In genomic region chr6:7857356-7858247, GRCm38 (mm10) we compare ENCODE assay signal across 15 mouse cellular contexts. TPM values are rescaled to one million over a fixed set of nuclear protein-coding genes. Genes with fewer than 3 reads are reported as not detected.
DNase-seq lines count a peak whose midpoint lies in the region; ATAC-seq and TF ChIP-seq lines count a peak whose summit lies in the region.
"Had no signal": no experiment of that assay in that cellular context is flagged by ENCODE, and none has a peak within 500 bp of the region (broad histone marks: within the 10 kb centered on the region; RNA-seq: fewer than 3 reads in every experiment).

No protein-coding gene starts in this region.

- TF ChIP-seq POLR2A in lung, adult 2 months (IDR thresholded peaks at IDR 0.05; ENCODE audit: borderline replicate concordance, extremely low read depth, low read depth, low read length): no peak

- no peak for TF ChIP-seq CTCF in lung, embryonic 14.5 days (IDR thresholded peaks at IDR 0.05; ENCODE audit: low read depth)
- no peak for TF ChIP-seq CTCF in lung, adult 2 months (IDR thresholded peaks at IDR 0.05; ENCODE audit: insufficient read depth, low read length)
- TF ChIP-seq CTCF in stomach, postnatal 0 days (IDR thresholded peaks at IDR 0.05; ENCODE audit: low read depth): no peak

- H3K4me2 ChIP-seq in lung, embryonic 14.5 days: no peak overlapping the region
- H3K4me2 ChIP-seq in liver, embryonic 16.5 days (ENCODE audit: low read depth, low read length): no peak overlapping the region
- H3K4me2 ChIP-seq in hindbrain, embryonic 13.5 days: no peak overlapping the region
- H3K4me2 ChIP-seq in stomach, postnatal 0 days (replicated peaks; ENCODE audit: low read depth): no peak overlapping the region
- H3K4me2 ChIP-seq: hindbrain, embryonic 15.5 days; limb, embryonic 12.5 days; midbrain, embryonic 11.5 days; stomach, embryonic 15.5 days had no signal

- no peak overlapping the region for H3K9ac ChIP-seq in lung, embryonic 14.5 days
- H3K9ac ChIP-seq in liver, embryonic 16.5 days (ENCODE audit: low read depth, low read length): 0 out of 2 replicates have a peak overlapping the region, but pooled peaks have one; percentile 28
- H3K9ac ChIP-seq in hindbrain, embryonic 13.5 days: no peak overlapping the region
- H3K9ac ChIP-seq in stomach, postnatal 0 days (ENCODE audit: low read length): no peak overlapping the region
- H3K9ac ChIP-seq: hindbrain, embryonic 15.5 days; limb, embryonic 12.5 days; stomach, embryonic 15.5 days had no signal

- no peak for TF ChIP-seq EP300 in stomach, postnatal 0 days (optimal IDR thresholded peaks at IDR 0.05)

- no peaks in the 10 kb centered on the region for H3K36me3 ChIP-seq in heart, embryonic 10.5 days
- no peaks in the 10 kb centered on the region for H3K36me3 ChIP-seq in lung, embryonic 14.5 days (ENCODE audit: insufficient read depth)
- no peaks in the 10 kb centered on the region for H3K36me3 ChIP-seq in liver, embryonic 16.5 days (ENCODE audit: control insufficient read depth, insufficient read depth)
- H3K36me3 ChIP-seq in hindbrain, embryonic 13.5 days: no peaks in the 10 kb centered on the region
- H3K36me3 ChIP-seq in stomach, postnatal 0 days (ENCODE audit: control insufficient read depth, insufficient read depth, low read length): no peaks in the 10 kb centered on the region
- H3K36me3 ChIP-seq: limb, embryonic 12.5 days; stomach, embryonic 15.5 days had no signal

- no peaks in the 10 kb centered on the region for H3K27me3 ChIP-seq in heart, embryonic 10.5 days (ENCODE audit: insufficient read depth, poor library complexity, severe bottlenecking)
- H3K27me3 ChIP-seq in lung, embryonic 14.5 days (ENCODE audit: insufficient read depth, low read length): no peaks in the 10 kb centered on the region
- H3K27me3 ChIP-seq in liver, embryonic 16.5 days (ENCODE audit: control insufficient read depth, insufficient read depth, low read depth, low read length): no peaks in the 10 kb centered on the region
- H3K27me3 ChIP-seq in hindbrain, embryonic 13.5 days: no peaks in the 10 kb centered on the region
- H3K27me3 ChIP-seq in stomach, postnatal 0 days (ENCODE audit: control insufficient read depth, insufficient read depth, low read length): no peaks in the 10 kb centered on the region
- H3K27me3 ChIP-seq: hindbrain, embryonic 15.5 days; limb, embryonic 12.5 days; stomach, embryonic 15.5 days had no signal

- DNase-seq in heart, adult 11 months: peak; percentile 92
- no peak for DNase-seq in heart, embryonic 10.5 days (ENCODE audit: low spot score)
- peak; percentile 79 for DNase-seq in lung, embryonic 14.5 days
- DNase-seq in lung, adult 2 months: no peak
- no peak for DNase-seq in stomach, postnatal 0 days (ENCODE audit: low spot score)
- DNase-seq: cerebellum, adult 11-12 months; right cerebral cortex, postnatal 25 days had no signal

- peaks cover 16% of the 10 kb centered on the region; the same call in 1 of the 2 replicates for H3K4me1 ChIP-seq in heart, embryonic 10.5 days
- peaks cover 10% of the 10 kb centered on the region for H3K4me1 ChIP-seq in lung, embryonic 14.5 days (ENCODE audit: insufficient read depth)
- peaks cover 11% of the 10 kb centered on the region for H3K4me1 ChIP-seq in lung, adult 2 months (ENCODE audit: control insufficient read depth, insufficient read depth, low read length)
- peaks cover 28% of the 10 kb centered on the region for H3K4me1 ChIP-seq in liver, embryonic 16.5 days (ENCODE audit: control insufficient read depth, low read depth, low read length)
- H3K4me1 ChIP-seq in hindbrain, embryonic 13.5 days (replicated peaks): no peaks in the 10 kb centered on the region
- 0 out of 2 replicates have a peak, but pooled peaks cover 3% of the 10 kb centered on the region for H3K4me1 ChIP-seq in stomach, postnatal 0 days (replicated peaks; ENCODE audit: control insufficient read depth, insufficient read depth)
- H3K4me1 ChIP-seq: hindbrain, embryonic 15.5 days had no signal

- H3K4me3 ChIP-seq in heart, embryonic 10.5 days: no peak overlapping the region
- no peak overlapping the region for H3K4me3 ChIP-seq in lung, embryonic 14.5 days (ENCODE audit: low read depth, low read length)
- no peak overlapping the region for H3K4me3 ChIP-seq in lung, adult 2 months (replicated peaks; ENCODE audit: extremely low read depth, low read depth, low read length)
- no peak overlapping the region for H3K4me3 ChIP-seq in liver, embryonic 16.5 days (ENCODE audit: low read depth, low read length)
- no peak overlapping the region for H3K4me3 ChIP-seq in hindbrain, embryonic 13.5 days
- H3K4me3 ChIP-seq in stomach, postnatal 0 days (ENCODE audit: low read depth, low read length): no peak overlapping the region
- H3K4me3 ChIP-seq: hindbrain, embryonic 15.5 days; limb, embryonic 12.5 days; stomach, embryonic 15.5 days had no signal

- H3K9me3 ChIP-seq in heart, embryonic 10.5 days: no peaks in the 10 kb centered on the region
- no peaks in the 10 kb centered on the region for H3K9me3 ChIP-seq in lung, embryonic 14.5 days (ENCODE audit: low read depth, low read length)
- H3K9me3 ChIP-seq in liver, embryonic 16.5 days (replicated peaks; ENCODE audit: control insufficient read depth, low read length): no peaks in the 10 kb centered on the region
- no peaks in the 10 kb centered on the region for H3K9me3 ChIP-seq in hindbrain, embryonic 13.5 days
- no peaks in the 10 kb centered on the region for H3K9me3 ChIP-seq in stomach, postnatal 0 days (ENCODE audit: control insufficient read depth, low read length)
- H3K9me3 ChIP-seq: G1E; hindbrain, embryonic 15.5 days; limb, embryonic 12.5 days; stomach, embryonic 15.5 days had no signal

- no peak overlapping the region for H3K27ac ChIP-seq in heart, embryonic 10.5 days
- H3K27ac ChIP-seq in lung, embryonic 14.5 days (ENCODE audit: low read depth): no peak overlapping the region
- peak overlapping the region; percentile 45 for H3K27ac ChIP-seq in liver, embryonic 16.5 days (ENCODE audit: low read length)
- no peak overlapping the region for H3K27ac ChIP-seq in hindbrain, embryonic 13.5 days
- no peak overlapping the region for H3K27ac ChIP-seq in stomach, postnatal 0 days (replicated peaks)
- H3K27ac ChIP-seq: hindbrain, embryonic 15.5 days; limb, embryonic 12.5 days; stomach, embryonic 15.5 days had no signal

- 68% methylated on average over 8 of the region's 8 CpGs for WGBS in heart, embryonic 10.5 days
- WGBS in lung, embryonic 14.5 days: 61% methylated on average over 8 of the region's 8 CpGs
- WGBS in lung, adult 2 months: 50% methylated on average over 8 of the region's 8 CpGs
- 51% methylated on average over 8 of the region's 8 CpGs for WGBS in liver, embryonic 16.5 days (ENCODE audit: insufficient replicate concordance)
- WGBS in hindbrain, embryonic 13.5 days: 88% methylated on average over 8 of the region's 8 CpGs
- 55% methylated on average over 8 of the region's 8 CpGs for WGBS in stomach, postnatal 0 days

- peak; percentile 64; the same call in 1 of the 2 replicates for ATAC-seq in lung, embryonic 14.5 days (ENCODE audit: insufficient read depth)
- peak; percentile 73 for ATAC-seq in liver, embryonic 16.5 days (ENCODE audit: low read depth)
- peak; percentile 77 for ATAC-seq in megakaryocyte-erythroid progenitor cell, adult 5-6 weeks (replicated peaks; ENCODE audit: low FRiP score, low TSS enrichment, poor library complexity, severe bottlenecking)
- no peak for ATAC-seq in hindbrain, embryonic 13.5 days (ENCODE audit: low FRiP score)
- ATAC-seq in stomach, postnatal 0 days (ENCODE audit: low FRiP score, low TSS enrichment): no peak

RNA-seq across cellular contexts. Expression of gene C1galt1, which starts 13.0 kb away (rescaled TPM):
- 3.4 and 3.5 TPM in 2 replicates for polyA plus RNA-seq in heart, embryonic 10.5 days (2016; fragmentation: Nextera tagmentation; extraction: Ambion mirVana)
- polyA plus RNA-seq in lung, embryonic 14.5 days (2014; fragmentation: Nextera tagmentation; extraction: Ambion mirVana): 4.7 and 5.6 TPM in 2 replicates
- polyA plus RNA-seq in lung, adult 2 months (2012; rRNA removed): 3.8 and 5.6 TPM in 2 replicates
- 3.4 and 3.7 TPM in 2 replicates for polyA plus RNA-seq in liver, embryonic 16.5 days (2015; fragmentation: Nextera tagmentation; extraction: Ambion mirVana)
- 50.1 and 56.5 TPM in 2 replicates for total RNA-seq in megakaryocyte-erythroid progenitor cell, adult 5-6 weeks (2014; fragmentation: Nextera tagmentation)
- total RNA-seq in megakaryocyte-erythroid progenitor cell, adult 5-6 weeks (2017): 51.2 and 57.4 TPM in 2 replicates
- polyA plus RNA-seq in hindbrain, embryonic 13.5 days (2015; fragmentation: Nextera tagmentation; extraction: Ambion mirVana): 1.5 and 1.7 TPM in 2 replicates
- polyA plus RNA-seq in stomach, postnatal 0 days (2015; fragmentation: Nextera tagmentation; extraction: Ambion mirVana): 7.9 and 8.1 TPM in 2 replicates

Comparison
In these comparisons a context has a peak if more than half of its experiments do, and no peak if none do; other contexts are left out.
1. DNase-seq: peak in heart, adult 11 months (single experiment) and lung, embryonic 14.5 days (single experiment); none in heart, embryonic 10.5 days (single experiment), lung, adult 2 months (single experiment) and stomach, postnatal 0 days (single experiment).
2. ATAC-seq: peak in lung, embryonic 14.5 days (single experiment), liver, embryonic 16.5 days (single experiment) and megakaryocyte-erythroid progenitor cell, adult 5-6 weeks (single experiment); none in hindbrain, embryonic 13.5 days (single experiment) and stomach, postnatal 0 days (single experiment).